Comparison of ENCODE assay signal across 23 mouse cellular contexts in the genomic region with DNA sequence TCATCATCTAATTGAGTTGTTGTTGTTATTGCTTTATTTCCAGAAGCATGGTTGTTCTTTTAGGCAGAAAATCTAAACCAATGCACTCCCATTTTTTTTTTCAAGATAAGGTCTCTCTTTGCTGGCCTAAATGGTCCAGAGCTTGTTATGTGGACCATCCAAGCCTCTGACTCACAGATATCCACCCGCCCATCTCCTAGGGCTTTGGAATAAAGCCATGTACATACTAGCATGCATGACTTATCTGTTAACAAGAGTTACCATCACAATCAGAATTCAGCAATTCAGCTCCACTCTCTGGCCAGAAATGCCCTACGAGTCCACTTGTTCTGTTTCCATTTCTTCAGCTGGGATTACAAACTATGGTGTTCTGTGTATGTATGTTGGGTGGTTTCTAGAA.
DNase-seq lines count a peak whose midpoint lies in the region; ATAC-seq lines count a peak whose summit lies in the region.
"Had no signal": no experiment of that assay in that cellular context is flagged by ENCODE, and none has a peak within 500 bp of the region (broad histone marks: within the 10 kb centered on the region; RNA-seq: fewer than 3 reads in every experiment).

No protein-coding gene starts in this region.

- no peak for ATAC-seq in cerebellum, adult (ENCODE audit: insufficient number of reproducible peaks, low FRiP score, low TSS enrichment)
- ATAC-seq: CD4-positive, CD25-positive, alpha-beta regulatory T cell, adult 4 months; forebrain, embryonic 15.5 days; inflammation-experienced regulatory T-cells, adult 6 months; intestine, embryonic 16.5 days; Patski had no signal

- peak; percentile 56 to 76 for DNase-seq in cerebellum, postnatal 14 days
- DNase-seq in left cerebral cortex, postnatal 4 days: peak; percentile 8
- no peak for DNase-seq in left cerebral cortex, adult 11 months (ENCODE audit: low spot score)
- peak; percentile 88 for DNase-seq in Muller cell, postnatal 12 days (ENCODE audit: inconsistent ontology term)
- peak; percentile 51 for DNase-seq in retina, postnatal 1 day
- no peak for DNase-seq in gastrocnemius, adult 8-10 months (ENCODE audit: low spot score in 2 of 2)
- no peak for DNase-seq in thymus, postnatal 0 days (ENCODE audit: low spot score)
- DNase-seq: adrenal gland, postnatal 10 days; cerebellum, adult 11-12 months; cerebellum, adult 8-10 months; cerebellum, postnatal 36 days; embryo, embryonic 11 days; gastrocnemius, postnatal 14 days; heart, adult 18-20 months; heart, postnatal 10 days; heart, postnatal 36 days; kidney, adult 18-20 months had no signal

- intact Hi-C loops in left cerebral cortex, postnatal 4 days (cut with DNase I): no loop called here

Comparison
In these comparisons a context has a peak if more than half of its experiments do, and no peak if none do; other contexts are left out.
1. DNase-seq: peak in cerebellum, postnatal 14 days (2 of 2), left cerebral cortex, postnatal 4 days (single experiment), Muller cell, postnatal 12 days (single experiment) and retina, postnatal 1 day (single experiment); none in left cerebral cortex, adult 11 months (single experiment), gastrocnemius, adult 8-10 months (0 of 2) and thymus, postnatal 0 days (single experiment).